Mouse (Mus musculus) cortical plate, adult 2 months (tissue): Measurements from ENCODE around the gene Capza1. TPM values are rescaled to one million over a fixed set of nuclear protein-coding genes. Genes with fewer than 3 reads are reported as not detected.

Source experiments
- H3K27ac ChIP-seq: fragments of 200-500 bp; 2 replicates; pipeline ENCODE4 v1.5.1; 2012; ENCODE audit warnings: low read length, control low read depth, inconsistent platforms; ENCODE audit not compliant: insufficient read depth
- H3K4me1 ChIP-seq: fragments of 200-500 bp; 2 replicates; pipeline ENCODE4 v1.6.1; 2011; ENCODE audit warnings: low read length; ENCODE audit not compliant: control insufficient read depth, insufficient read depth
- H3K4me3 ChIP-seq: fragments of 200-500 bp; 2 replicates; pipeline ENCODE4 v1.5.1; 2011; ENCODE audit warnings: mild to moderate bottlenecking, low read length, control low read depth; ENCODE audit not compliant: insufficient read depth
- CTCF ChIP-seq: fragments of 200-500 bp; IDR thresholded peaks from 2 replicates; pipeline ENCODE4 v1.5.1; 2011; ENCODE audit warnings: mild to moderate bottlenecking, control low read depth, low read length; ENCODE audit not compliant: insufficient read depth; ENCODE audit errors: extremely low read depth
- POLR2A ChIP-seq: fragments of 200-500 bp; IDR thresholded peaks from 2 replicates; pipeline ENCODE4 v1.6.1; 2011; ENCODE audit warnings: mild to moderate bottlenecking, low read length, control low read depth; ENCODE audit not compliant: insufficient read depth; ENCODE audit errors: extremely low read depth
- polyA plus RNA-seq: library from polyadenylated mRNA; depleted of rRNA; stranded (reverse); fragments of >200 nt; gene quantifications from 2 replicates; pipeline ENCODE4 v1.2.3, GENCODE M21; 2012; rRNA removed

Capza1 gene
- polyA plus RNA-seq, 1 experiment, result 27.1 TPM

DNA sequence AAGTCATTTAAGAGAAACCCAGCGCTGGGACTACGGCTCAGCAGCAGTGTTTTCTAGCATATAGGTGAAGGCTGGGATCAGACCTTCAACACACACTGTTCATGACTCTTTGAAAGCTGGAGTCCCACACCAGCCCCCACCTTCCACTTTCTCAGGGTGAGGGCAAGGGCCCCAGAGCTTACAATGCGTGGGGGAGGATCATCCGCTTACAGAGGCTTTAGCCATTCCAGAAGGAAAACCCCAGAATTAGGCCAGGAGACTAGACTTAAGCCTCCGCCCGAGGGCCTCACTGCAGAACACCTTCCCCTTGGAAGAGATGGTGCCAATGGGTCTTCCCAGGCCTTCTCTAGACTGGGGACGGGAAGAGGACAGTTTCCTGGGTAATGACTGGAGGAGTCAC, 91.0 kb downstream of the Capza1 start:
- no peaks in the 10 kb centered on the region for H3K4me1 ChIP-seq
- H3K27ac ChIP-seq, result no peak overlapping the region
- H3K4me3 ChIP-seq, result no peak overlapping the region
- TF ChIP-seq POLR2A, result no peak
- TF ChIP-seq CTCF, result no peak

Other genes starting within 250 kb of the Capza1 start
- gene Slc16a1, start 225.8 kb downstream of the Capza1 start, polyA plus RNA-seq, result 20.4 and 24.6 TPM in 2 replicates
- gene Ppm1j, start 83.4 kb downstream of the Capza1 start, polyA plus RNA-seq, result 0.93 and 1.1 TPM in 2 replicates
- gene Fam19a3, start 82.7 kb downstream of the Capza1 start, polyA plus RNA-seq, result 0.08 TPM in 2 replicates
- 26.5 and 32.5 TPM in 2 replicates for gene Rhoc, start 76.1 kb downstream of the Capza1 start, polyA plus RNA-seq
- gene Mov10, start 45.9 kb downstream of the Capza1 start, polyA plus RNA-seq, result 11.8 and 13.4 TPM in 2 replicates
- gene St7l, start 500 bp downstream of the Capza1 start, polyA plus RNA-seq, result 13.2 and 14.1 TPM in 2 replicates
- 1.0 and 1.5 TPM in 2 replicates for gene Wnt2b, start 97.4 kb upstream of the Capza1 start, polyA plus RNA-seq
- 6.3 and 6.8 TPM in 2 replicates for gene Cttnbp2nl, start 188.6 kb upstream of the Capza1 start, polyA plus RNA-seq
- gene 4930564D02Rik, start 202.3 kb upstream of the Capza1 start, polyA plus RNA-seq, result not detected in 2 replicates